Mouse (Mus musculus) stomach, postnatal 0 days (tissue): ENCODE measurements around the gene Vangl1.

Source experiments
- CTCF ChIP-seq: IDR thresholded peaks from 2 replicates; pipeline ENCODE4 v1.5.1; 2016; ENCODE audit warnings: antibody characterized with exemption, low read depth, mild to moderate bottlenecking, moderate library complexity
- EP300 ChIP-seq: optimal IDR thresholded peaks from 2 replicates; pipeline ENCODE3; 2016; ENCODE audit warnings: antibody characterized with exemption

- TF ChIP-seq CTCF (no peak), EP300 (no peak)
These were observed 8.3 kb downstream of the Vangl1 start for GRCm38 (mm10) chr3:102196166-102196565.
